Mouse (Mus musculus): ENCODE data around the gene Lima1.

The Lima1 gene

DNA sequence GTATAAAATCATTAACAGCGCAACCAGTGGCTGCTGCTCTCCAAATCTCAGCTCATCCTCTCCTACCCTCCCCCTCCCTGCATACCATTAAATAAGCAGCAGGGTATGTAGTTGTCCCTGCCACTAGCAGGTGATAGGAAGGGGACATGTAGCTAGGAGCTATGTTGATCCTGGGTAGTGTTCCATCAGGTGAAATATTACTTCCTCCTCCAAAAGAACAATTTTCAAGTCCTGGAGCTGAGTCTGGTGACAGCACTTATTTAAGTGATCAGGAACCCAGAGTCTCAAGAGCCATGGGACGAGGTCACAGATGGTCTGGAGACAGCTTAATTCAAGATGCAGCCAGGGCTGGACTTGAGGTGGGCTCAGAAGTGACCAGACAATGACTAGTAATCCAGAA is 139.6 kb downstream of the Lima1 start:
- DNase-seq (ENCODE audit: low spot score) = peak; percentile 100

DNA sequence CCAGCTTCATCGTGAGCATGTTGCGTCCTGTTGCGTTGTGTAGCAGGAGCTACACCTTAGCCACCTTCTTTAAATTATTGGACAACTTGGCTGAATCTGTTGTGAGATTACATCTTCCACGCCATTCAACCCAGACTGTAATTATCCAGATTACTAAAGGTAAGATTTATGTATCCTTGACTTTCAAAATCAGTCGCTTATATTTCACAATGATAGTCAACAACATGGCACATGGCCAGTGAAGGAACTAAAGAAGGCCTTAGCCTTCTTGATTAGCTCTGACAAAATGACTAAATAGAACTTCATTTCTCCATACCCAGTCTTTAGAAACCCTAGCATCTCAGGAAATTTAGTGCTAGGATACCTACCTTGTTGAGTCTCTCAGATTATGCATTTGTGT is 142.1 kb downstream of the Lima1 start:
- no peak for DNase-seq (ENCODE audit: low spot score)

DNA sequence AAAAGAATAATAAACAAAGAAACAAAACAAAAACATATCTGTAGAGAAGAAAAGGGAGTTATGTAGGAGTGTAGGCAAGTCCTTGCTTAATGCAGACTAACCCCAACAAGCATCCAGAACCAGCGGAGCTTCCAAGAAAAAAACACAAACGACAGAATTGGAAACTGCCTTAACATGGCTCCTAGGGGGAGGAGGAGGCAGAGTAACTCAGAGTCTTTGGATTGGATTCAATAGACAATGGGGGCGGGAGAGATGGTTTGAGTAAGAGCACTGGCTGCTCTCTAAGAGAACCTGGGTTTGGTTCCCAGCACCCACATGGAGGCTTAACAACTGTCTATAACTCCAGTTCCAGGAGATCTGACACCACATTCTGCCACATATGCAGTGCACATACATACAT is 143.6 kb downstream of the Lima1 start:
- DNase-seq (ENCODE audit: low spot score) = no peak

DNA sequence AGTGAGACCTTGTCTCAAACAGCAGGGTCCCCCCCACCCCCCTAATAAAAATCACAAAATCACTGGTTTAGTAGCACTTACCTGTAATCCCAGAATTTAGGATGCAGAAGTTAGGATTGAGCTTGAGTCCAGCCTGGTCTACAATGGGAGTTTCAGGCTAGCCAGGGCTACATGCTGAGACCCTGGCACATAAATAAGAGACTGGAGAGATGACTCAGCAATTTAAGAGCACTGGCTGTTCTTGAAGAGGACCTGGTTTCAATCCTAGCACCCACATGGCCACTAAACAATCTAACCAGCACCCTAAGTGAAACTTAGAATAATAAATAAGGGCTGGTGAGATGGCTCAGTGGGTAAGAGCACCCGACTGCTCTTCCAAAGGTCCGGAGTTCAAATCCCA is 144.1 kb downstream of the Lima1 start:
- DNase-seq (ENCODE audit: low spot score) = no peak

DNA sequence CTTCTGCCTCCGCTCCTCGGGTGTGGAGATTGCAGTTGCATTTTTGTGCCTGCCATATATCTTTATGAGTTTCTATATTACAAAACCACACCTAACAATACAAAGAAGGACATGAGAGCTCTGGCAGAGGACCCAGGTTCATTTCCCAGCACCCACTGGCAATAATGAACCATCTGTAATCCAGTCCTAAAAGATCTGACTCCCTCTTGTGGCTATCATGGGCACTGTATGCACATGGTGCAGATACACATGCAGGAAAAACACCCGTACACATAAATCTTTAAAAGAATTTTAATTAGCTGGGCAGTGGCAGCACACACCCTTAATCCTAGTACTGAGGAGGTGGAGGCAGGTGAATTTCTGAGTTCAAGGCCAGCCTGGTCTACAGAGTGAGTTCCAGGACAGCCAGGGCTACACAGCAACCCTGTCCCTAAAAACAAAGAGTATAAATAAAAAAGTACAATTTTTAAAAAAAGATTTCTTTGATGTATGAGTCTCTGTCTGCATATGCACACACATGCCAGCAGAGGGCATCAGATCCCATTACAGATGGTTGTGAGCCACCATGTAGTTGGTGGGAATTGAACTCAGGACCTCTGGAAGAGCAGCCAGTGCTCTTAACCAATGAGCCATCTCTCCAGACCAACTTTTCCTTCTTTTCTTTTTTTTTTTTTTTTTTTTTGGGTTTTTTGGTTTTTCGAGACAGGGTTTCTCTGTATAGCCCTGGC is 146.0 kb downstream of the Lima1 start:
- no peak for DNase-seq (ENCODE audit: low spot score)

Measured in layer of hippocampus, adult 9-10 months (tissue).